Mouse (Mus musculus) left cerebral cortex, postnatal 4 days (tissue): Measurements from ENCODE around the gene Ccdc188. TPM values are rescaled to one million over a fixed set of nuclear protein-coding genes. Genes with fewer than 3 reads are reported as not detected.

Source experiments
- total RNA-seq, 2 experiments: library from RNA; stranded (reverse); gene quantifications; 2 replicates each; pipeline ENCODE4 v1.2.3; 2021

Gene Ccdc188
- total RNA-seq, 2 experiments from 2014 or later: not detected

Other genes with a start within 250 kb of the Ccdc188 start
- not detected for gene Vpreb2, start 237.5 kb upstream of the Ccdc188 start, total RNA-seq
- gene Dgcr6, start 165.0 kb upstream of the Ccdc188 start, total RNA-seq: 10 to 100 TPM; 80.9 to 85.8 TPM
- 1 to 10 TPM; 4.8 to 6.4 TPM for gene Prodh, start 127.7 kb upstream of the Ccdc188 start, total RNA-seq
- 10 to 100 TPM; 63.1 to 63.3 TPM for gene Rtn4r, start 90.2 kb upstream of the Ccdc188 start, total RNA-seq
- 10 to 100 TPM; 53.8 to 54.4 TPM for gene Zdhhc8, start 17.3 kb downstream of the Ccdc188 start, total RNA-seq
- 10 to 100 TPM; 59.3 to 62.3 TPM for gene Trmt2a, start 30.8 kb downstream of the Ccdc188 start, total RNA-seq
- 100 to 1,000 TPM; 158 to 160 TPM for gene Ranbp1, start 30.9 kb downstream of the Ccdc188 start, total RNA-seq
- not detected for gene Gm49776, start 40.4 kb downstream of the Ccdc188 start, total RNA-seq
- 10 to 100 TPM; 55.6 to 58.4 TPM for gene Dgcr8, start 71.4 kb downstream of the Ccdc188 start, total RNA-seq
- gene Tango2, start 130.2 kb downstream of the Ccdc188 start, total RNA-seq: 10 to 100 TPM; 75.0 to 84.7 TPM
- 10 to 100 TPM; 74.7 to 80.3 TPM for gene Arvcf, start 130.3 kb downstream of the Ccdc188 start, total RNA-seq
- gene Txnrd2, start 208.5 kb downstream of the Ccdc188 start, total RNA-seq: 10 to 100 TPM; 22.2 to 24.0 TPM
- gene Comt, start 209.0 kb downstream of the Ccdc188 start, total RNA-seq: 10 to 100 TPM; 55.5 to 57.3 TPM